Mouse (Mus musculus) midbrain, postnatal 0 days (tissue): ENCODE results near the gene Flnb. TPM values are rescaled to one million over a fixed set of nuclear protein-coding genes. Genes with fewer than 3 reads are reported as not detected.

Experiments
- ATAC-seq: fragments of 200-750 bp; cut with Nextera tagmentation; 2 replicates; pipeline ENCODE4 v1.8.0; 2017; ENCODE audit warnings: moderate number of reproducible peaks, mild to moderate bottlenecking, moderate TSS enrichment, moderate library complexity; ENCODE audit not compliant: low FRiP score
- DNase-seq: peaks from one replicate; pipeline ENCODE4 v3.0.0-alpha.2; 2015; ENCODE audit warnings: low spot score
- H3K27ac ChIP-seq: fragments of 300-500 bp; sonication (generic); 2 replicates; pipeline ENCODE4 v1.5.1; 2014; ENCODE audit warnings: low read depth, mild to moderate bottlenecking, low read length, mixed read lengths
- H3K27me3 ChIP-seq: fragments of 300-500 bp; sonication (generic); 2 replicates; pipeline ENCODE4 v1.6.1; 2014; ENCODE audit warnings: low read length, control low read depth, mixed read lengths; ENCODE audit not compliant: insufficient read depth
- H3K36me3 ChIP-seq: fragments of 300-500 bp; sonication (generic); 2 replicates; pipeline ENCODE4 v1.6.1; 2014; ENCODE audit warnings: low read length, control low read depth, mixed read lengths; ENCODE audit not compliant: insufficient read depth
- H3K4me1 ChIP-seq: fragments of 300-500 bp; sonication (generic); 2 replicates; pipeline ENCODE4 v1.6.1; 2014; ENCODE audit warnings: mild to moderate bottlenecking, control low read depth, antibody characterized with exemption, low read length, mixed read lengths; ENCODE audit not compliant: insufficient read depth
- H3K4me2 ChIP-seq: fragments of 300-500 bp; sonication (generic); 2 replicates; pipeline ENCODE4 v1.6.1; 2014; ENCODE audit warnings: low read depth, mild to moderate bottlenecking, low read length, mixed read lengths; ENCODE audit not compliant: poor library complexity, severe bottlenecking
- H3K4me3 ChIP-seq: fragments of 300-500 bp; sonication (generic); 2 replicates; pipeline ENCODE4 v1.5.1; 2014; ENCODE audit warnings: low read depth, mild to moderate bottlenecking, low read length, moderate library complexity
- H3K9ac ChIP-seq: fragments of 300-500 bp; sonication (generic); replicated peaks from 2 replicates; pipeline ENCODE4 v1.6.1; 2014; ENCODE audit warnings: mild to moderate bottlenecking, low read length, moderate library complexity, mixed read lengths; ENCODE audit not compliant: poor library complexity, severe bottlenecking
- H3K9me3 ChIP-seq: fragments of 300-500 bp; sonication (generic); 2 replicates; pipeline ENCODE4 v1.6.1; 2016; ENCODE audit warnings: low read length, control low read depth
- CTCF ChIP-seq: IDR thresholded peaks from 2 replicates; pipeline ENCODE4 v1.5.1; 2016; ENCODE audit warnings: antibody characterized with exemption, mild to moderate bottlenecking
- WGBS: fragments of 180-500 bp; shearing (Covaris S2); extraction: QIAGEN DNeasy Blood & Tissue Kit; methylation state at CpG from one replicate; pipeline ENCODE4 v1.1.7; 2014; 5-methylcytosine and 5-hydroxymethylcytosine counted together
- polyA plus RNA-seq: library from polyadenylated mRNA; unstranded; fragments of >200 nt; fragmentation: Nextera tagmentation; extraction: Ambion mirVana; gene quantifications from 2 replicates; pipeline ENCODE4 v1.2.1, GENCODE M21; 2015
- total RNA-seq: library from RNA; depleted of rRNA; stranded (reverse); fragments of >200 nt; gene quantifications from 2 replicates; pipeline ENCODE4 v1.2.3, GENCODE M21; 2014

The Flnb gene
- total and polyA plus RNA-seq, 2 experiments from 2014 or later: 3.5 to 23.7 TPM

GRCm38 (mm10) chr14:7791532-7792159, 26.1 kb upstream of the Flnb start, which contains the start of gene Gm26661:
Gene Gm26661, plus strand, starts transcription at chr14:7791587.
- no peaks in the 10 kb centered on the region for H3K27me3 ChIP-seq
- H3K9ac ChIP-seq: peak within 1 kb of the TSS; percentile 59
- 1% methylated on average over 30 of the region's 30 CpGs for WGBS
- 0 out of 2 replicates have a peak, but pooled peaks cover 2% of the 10 kb centered on the region for H3K4me1 ChIP-seq
- peak within 1 kb of the TSS; percentile 51 for H3K4me3 ChIP-seq
- peak within 1 kb of the TSS; percentile 43; the same call in 1 of the 2 replicates for H3K27ac ChIP-seq
- peak within 1 kb of the TSS; percentile 91 for H3K4me2 ChIP-seq
- ATAC-seq (peak; percentile 88), DNase-seq (peak; percentile 67)
- H3K36me3 ChIP-seq: no peaks in the 10 kb centered on the region
- H3K9me3 ChIP-seq: no peaks in the 10 kb centered on the region
- peak; percentile 58 for TF ChIP-seq CTCF

GRCm38 (mm10) chr14:7795961-7796360, 21.8 kb upstream of the Flnb start:
- H3K9me3 ChIP-seq: no peaks in the 10 kb centered on the region
- H3K27ac ChIP-seq: no peak overlapping the region
- H3K4me1 ChIP-seq: 0 out of 2 replicates have a peak, but pooled peaks cover 2% of the 10 kb centered on the region
- no peaks in the 10 kb centered on the region for H3K27me3 ChIP-seq
- H3K4me3 ChIP-seq: no peak overlapping the region
- TF ChIP-seq CTCF: no peak
- DNase-seq (no peak), ATAC-seq (no peak)
- H3K4me2 ChIP-seq: no peak overlapping the region
- H3K9ac ChIP-seq: no peak overlapping the region
- H3K36me3 ChIP-seq: no peaks in the 10 kb centered on the region
- WGBS: 84% methylated on average over 4 of the region's 4 CpGs

GRCm38 (mm10) chr14:7800611-7801010, 17.1 kb upstream of the Flnb start:
- no peak overlapping the region for H3K4me3 ChIP-seq
- H3K4me2 ChIP-seq: no peak overlapping the region
- no peaks in the 10 kb centered on the region for H3K27me3 ChIP-seq
- TF ChIP-seq CTCF: no peak
- no peaks in the 10 kb centered on the region for H3K4me1 ChIP-seq
- no peak overlapping the region for H3K9ac ChIP-seq
- DNase-seq (no peak), ATAC-seq (no peak)
- no peaks in the 10 kb centered on the region for H3K9me3 ChIP-seq
- H3K36me3 ChIP-seq: no peaks in the 10 kb centered on the region
- no peak overlapping the region for H3K27ac ChIP-seq

GRCm38 (mm10) chr14:7801831-7802230, 15.9 kb upstream of the Flnb start:
- H3K9me3 ChIP-seq: no peaks in the 10 kb centered on the region
- peak; percentile 68 for DNase-seq
- no peak; the same call in 1 of the 2 replicates for ATAC-seq
- no peak overlapping the region for H3K9ac ChIP-seq
- H3K27me3 ChIP-seq: no peaks in the 10 kb centered on the region
- H3K36me3 ChIP-seq: no peaks in the 10 kb centered on the region
- WGBS: 7% methylated on average over 4 of the region's 4 CpGs
- H3K4me2 ChIP-seq: no peak overlapping the region
- TF ChIP-seq CTCF: peak; percentile 76
- no peak overlapping the region for H3K4me3 ChIP-seq
- no peaks in the 10 kb centered on the region for H3K4me1 ChIP-seq
- H3K27ac ChIP-seq: no peak overlapping the region

DNA sequence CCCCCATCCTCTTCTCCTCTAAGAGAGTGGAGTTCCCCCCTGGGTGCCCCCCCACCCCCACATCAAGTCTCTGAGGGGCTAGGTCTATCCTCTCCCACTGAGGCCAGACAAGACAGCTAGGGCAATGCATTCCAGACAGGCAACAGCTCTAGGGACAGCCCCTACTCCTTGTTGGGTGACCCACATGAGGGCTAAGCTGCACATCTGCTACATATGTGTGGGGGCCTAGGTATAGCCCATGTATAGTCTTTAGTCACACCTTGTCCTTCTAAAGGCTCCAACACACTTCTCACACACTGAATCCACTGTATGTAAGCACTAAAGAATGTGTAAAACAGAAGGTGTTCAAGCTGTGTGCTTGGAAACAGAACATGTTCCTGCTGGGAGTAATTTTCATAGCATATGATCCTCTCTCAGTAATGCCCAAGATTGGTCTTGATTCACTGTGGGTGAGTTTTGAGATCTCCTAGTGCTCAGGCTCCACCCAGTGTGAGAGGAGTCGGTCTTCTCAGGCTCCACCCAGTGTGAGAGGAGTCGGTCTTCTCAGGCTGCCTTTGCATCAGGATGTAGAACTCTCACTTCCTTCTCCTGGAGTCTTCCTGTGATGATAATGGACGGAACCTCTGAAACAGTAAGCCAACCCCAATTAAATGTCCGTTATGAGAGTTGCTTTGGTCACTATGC, 13.7 kb upstream of the Flnb start:
- Histone ChIP-seq H3K4me3 (no peak overlapping the region), H3K4me1 (no peaks in the 10 kb centered on the region), H3K27me3 (no peaks in the 10 kb centered on the region), H3K4me2 (no peak overlapping the region), H3K27ac (no peak overlapping the region), H3K9ac (no peak overlapping the region), H3K9me3 (no peaks in the 10 kb centered on the region), H3K36me3 (no peaks in the 10 kb centered on the region)
- 72% methylated on average over 4 of the region's 4 CpGs for WGBS
- DNase-seq (peak; percentile 37), ATAC-seq (no peak)
- TF ChIP-seq CTCF: no peak

DNA sequence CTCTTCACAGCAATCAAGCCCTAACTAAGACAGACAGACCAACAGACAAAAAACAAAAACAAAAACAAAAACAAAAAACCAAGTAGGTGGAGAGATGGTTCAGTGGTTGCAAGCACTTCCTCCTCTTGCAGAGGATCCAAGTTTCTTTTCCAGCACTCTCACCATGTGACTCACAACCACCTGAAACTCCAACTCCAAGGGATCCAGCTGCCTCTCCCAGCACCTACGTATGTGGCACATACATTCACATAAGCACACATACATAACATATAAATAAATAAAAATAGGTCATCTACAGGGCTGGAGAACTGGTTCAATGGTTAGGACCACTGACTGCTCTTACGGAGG, 13.2 kb upstream of the Flnb start:
- Histone ChIP-seq H3K27ac (no peak overlapping the region), H3K27me3 (no peaks in the 10 kb centered on the region), H3K4me2 (no peak overlapping the region), H3K36me3 (no peaks in the 10 kb centered on the region), H3K9me3 (no peaks in the 10 kb centered on the region), H3K9ac (no peak overlapping the region), H3K4me1 (no peaks in the 10 kb centered on the region), H3K4me3 (no peak overlapping the region)
- ATAC-seq: no peak
- no peak for DNase-seq
- TF ChIP-seq CTCF: no peak
- WGBS: 94% methylated on average over 2 of the region's 2 CpGs
